Mouse (Mus musculus): ENCODE measurements at regions not wholly inside any gene's neighbourhood (a gene's known extent, or its start where the extent isn't known, plus 50 kb on each side); places are given as distances from the start of the nearest gene placed in this dataset.

GRCm38 (mm10) chr9:46621851-46622250 is 302.1 kb upstream of the 4931429L15Rik start:
- TF ChIP-seq CTCF (IDR thresholded peaks at IDR 0.05; ENCODE audit: extremely low read depth, insufficient read length, insufficient replicate concordance, low read depth, low read length) (no peak), POLR2A (IDR thresholded peaks at IDR 0.05; ENCODE audit: low read depth, low read length) (no peak)

Measured in small intestine, adult 2 months (tissue).